Mouse (Mus musculus) CD4-positive helper T cell, adult 2 months (primary cell): ENCODE data around the gene Sectm1a.
"Not testable (repeated sequence)": the region's sequence is repeated elsewhere in the genome, so short reads cannot be mapped to it uniquely, and the experiment has no call there.

Experiments
- DNase-seq: peaks from one replicate; pipeline ENCODE4 v3.0.0-alpha.2; 2012; ENCODE audit warnings: low read depth, missing footprints, low spot score

Gene Sectm1a

GRCm38 (mm10) chr11:121089756-121090546 is 8.9 kb upstream of the Sectm1a start:
- no peak for DNase-seq

GRCm38 (mm10) chr11:121088997-121089396 is 8.0 kb upstream of the Sectm1a start:
- no peak for DNase-seq

DNA sequence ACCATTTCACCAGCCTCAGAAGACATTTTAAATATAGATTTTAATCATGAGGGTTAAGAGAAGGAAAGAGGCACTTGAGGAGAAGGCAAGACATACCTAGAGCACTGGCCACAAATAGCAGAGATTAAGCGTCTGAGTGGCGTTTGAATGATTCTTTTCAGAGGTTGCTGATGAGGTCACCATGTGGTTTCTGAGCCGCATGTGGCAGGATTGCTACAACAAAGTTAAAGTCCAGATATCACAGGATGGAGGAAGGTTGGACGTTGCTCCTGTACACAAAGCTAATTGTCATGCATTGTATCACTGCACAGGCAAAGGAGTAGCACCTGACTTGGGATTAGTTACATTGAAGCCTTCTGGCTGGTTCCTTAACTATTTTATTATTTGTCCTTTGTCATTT is 5.3 kb upstream of the Sectm1a start:
- no peak for DNase-seq

- no peak for DNase-seq
Measured at GRCm38 (mm10) chr11:121085181-121085580, 4.2 kb upstream of the Sectm1a start.

DNA sequence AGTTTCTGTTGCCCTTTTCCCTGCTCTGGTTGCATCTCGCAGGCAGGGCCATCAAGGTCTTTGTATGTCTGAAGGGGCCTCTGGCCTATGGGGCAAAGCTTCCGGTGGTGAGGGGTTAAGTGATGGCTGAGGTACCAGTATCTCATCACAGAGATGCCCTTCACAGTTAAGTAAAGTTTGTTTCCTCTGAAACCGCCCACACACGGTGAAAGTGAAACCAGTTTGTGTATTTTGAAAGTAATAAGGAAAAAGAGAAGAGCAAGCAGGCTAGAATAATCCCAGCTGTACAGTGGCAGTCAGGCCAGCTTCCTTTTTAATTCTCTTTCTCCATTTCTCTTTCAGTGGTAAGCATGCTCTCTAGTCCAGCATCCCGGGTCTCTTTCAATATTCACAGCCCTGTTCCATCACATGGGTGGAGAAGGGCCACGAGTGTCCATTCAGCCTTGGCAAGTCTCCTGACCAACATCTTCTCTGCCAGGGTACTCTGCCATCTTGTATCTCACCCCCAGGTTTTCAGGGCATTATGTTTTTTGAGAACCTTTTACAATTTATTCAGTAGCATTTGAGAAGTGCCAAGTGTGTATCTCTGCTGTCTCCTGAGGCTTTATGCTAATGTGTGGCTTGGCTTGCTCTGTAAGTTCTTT is 2.0 kb upstream of the Sectm1a start:
- DNase-seq = peak; percentile 87

DNA sequence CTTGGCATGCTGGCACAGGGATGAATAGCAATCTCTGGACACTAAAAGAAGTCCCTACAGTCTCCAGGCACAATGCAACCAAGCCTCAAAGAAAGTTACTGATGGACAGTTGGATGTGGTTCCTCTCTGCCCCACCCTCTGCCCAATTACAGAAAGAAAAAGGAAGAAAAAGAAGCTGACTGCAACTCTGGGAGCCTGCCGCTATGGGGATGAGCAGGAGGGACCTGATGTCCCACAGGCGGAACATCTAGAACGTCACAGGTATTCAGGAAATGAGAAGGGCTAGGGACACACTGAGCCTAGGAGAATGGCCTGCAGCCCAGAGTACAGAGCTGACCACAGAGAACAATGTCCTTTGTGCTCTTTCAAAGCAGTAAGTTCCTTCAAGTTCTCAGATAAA is 1.2 kb upstream of the Sectm1a start:
- no peak for DNase-seq

DNA sequence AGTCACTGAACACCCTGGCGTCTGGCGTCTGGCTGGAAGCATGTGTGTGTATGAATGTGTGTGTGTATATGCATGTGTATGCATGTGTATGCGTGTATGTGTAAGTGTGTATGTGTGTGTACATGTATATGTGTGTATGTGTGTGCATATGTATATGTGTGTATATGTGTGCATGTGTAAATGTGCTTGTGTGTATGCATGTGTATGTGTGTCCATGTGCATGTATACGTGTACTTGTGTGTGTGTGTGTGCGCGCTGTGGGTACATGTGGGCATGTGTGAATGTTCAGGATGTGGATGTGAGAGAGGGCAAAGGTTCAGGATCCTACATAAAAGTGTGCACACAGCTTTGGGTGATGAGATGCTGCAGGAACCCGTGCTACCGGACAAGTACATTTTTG is 690 bp downstream of the Sectm1a start:
- DNase-seq = no peak

DNA sequence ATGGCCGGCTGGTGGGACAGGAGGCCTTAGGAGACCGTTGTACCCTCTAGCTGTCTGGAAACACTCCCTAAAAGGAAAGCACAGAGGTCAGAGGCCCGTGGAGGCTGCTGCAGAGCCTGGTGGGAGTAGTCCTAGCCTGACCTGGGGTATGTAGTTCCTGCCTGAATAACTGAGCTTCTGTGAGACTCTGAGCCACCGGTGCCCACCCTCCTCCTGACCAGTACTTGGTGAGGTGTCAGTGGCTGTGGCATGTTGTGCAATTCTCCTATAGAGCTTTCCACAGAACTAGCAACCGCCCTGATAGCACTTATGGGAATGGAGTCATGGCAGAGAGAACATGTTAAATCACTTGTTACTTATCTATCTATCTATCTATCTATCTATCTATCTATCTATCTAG is 5.4 kb downstream of the Sectm1a start:
- DNase-seq = no peak

DNA sequence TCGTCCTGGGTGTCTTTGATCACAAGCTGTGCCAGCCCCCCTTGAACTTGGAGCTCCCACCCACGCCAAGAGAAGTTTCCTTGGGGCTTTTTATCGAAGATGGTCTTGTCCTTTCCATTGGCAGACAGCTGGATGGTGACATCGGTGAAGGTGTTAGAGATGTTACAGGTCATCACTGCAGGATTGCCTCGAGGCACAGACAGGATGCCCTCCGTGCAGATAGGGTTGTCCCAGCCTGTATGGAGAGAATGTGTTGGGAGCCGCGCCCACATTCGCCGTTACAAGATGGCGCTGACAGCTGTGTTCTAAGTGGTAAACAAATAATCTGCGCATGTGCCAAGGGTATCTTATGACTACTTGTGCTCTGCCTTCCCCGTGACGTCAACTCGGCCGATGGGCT is 11.4 kb downstream of the Sectm1a start:
- not testable (repeated sequence) for DNase-seq

- no peak for DNase-seq
Measured at GRCm38 (mm10) chr11:121067895-121068294, 13.1 kb downstream of the Sectm1a start.

- DNase-seq = peak; percentile 49
Measured at GRCm38 (mm10) chr11:121064197-121064596, 16.8 kb downstream of the Sectm1a start.

DNA sequence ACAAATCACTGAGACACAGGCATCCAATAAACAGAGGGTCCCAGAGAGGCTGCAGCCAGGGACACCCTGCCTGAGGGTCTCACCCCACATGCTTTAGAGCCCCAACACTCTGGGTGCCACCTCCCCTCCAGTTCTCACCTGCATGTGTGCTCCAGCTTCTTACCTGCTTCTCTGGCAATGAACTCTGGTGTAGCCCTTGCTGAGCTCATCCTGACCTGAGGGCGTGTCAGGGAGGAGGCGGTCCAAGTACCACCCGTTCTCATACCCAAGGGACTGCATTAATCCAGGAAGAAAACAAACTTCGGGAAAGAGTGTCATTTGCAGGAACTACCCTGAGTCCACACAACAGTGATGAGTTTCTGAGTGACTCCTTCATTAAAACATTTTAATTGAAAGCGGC is 17.6 kb downstream of the Sectm1a start, which contains the start of gene Sectm1b:
Gene Sectm1b (minus strand): TSS at position 191 of the 400 bp plus-strand sequence.
- DNase-seq = no peak

DNA sequence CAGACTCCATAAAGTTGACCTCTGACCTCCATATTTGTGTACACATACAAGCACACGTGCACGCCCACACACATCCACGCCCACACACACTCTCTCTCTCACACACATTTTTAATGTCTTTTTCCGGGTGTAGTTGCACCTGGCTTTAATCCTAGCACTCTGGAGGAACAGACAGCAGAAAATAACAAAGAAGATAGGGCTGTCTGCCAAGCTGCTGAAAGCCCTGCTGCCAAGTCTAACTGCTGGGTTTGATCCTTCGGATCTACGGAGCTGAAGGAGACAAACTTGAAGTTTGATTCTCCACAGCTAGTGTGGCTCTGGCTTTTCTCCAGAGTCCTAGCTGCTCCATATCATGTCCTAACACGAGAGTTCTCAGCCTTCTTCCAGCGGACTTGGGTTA is 19.4 kb downstream of the Sectm1a start:
- DNase-seq = no peak

GRCm38 (mm10) chr11:121060401-121061067 is 20.5 kb downstream of the Sectm1a start:
- not testable (repeated sequence) for DNase-seq

GRCm38 (mm10) chr11:121059471-121059870 is 21.5 kb downstream of the Sectm1a start:
- no peak for DNase-seq

- no peak for DNase-seq
Measured at GRCm38 (mm10) chr11:121058956-121059355, 22.1 kb downstream of the Sectm1a start.

DNA sequence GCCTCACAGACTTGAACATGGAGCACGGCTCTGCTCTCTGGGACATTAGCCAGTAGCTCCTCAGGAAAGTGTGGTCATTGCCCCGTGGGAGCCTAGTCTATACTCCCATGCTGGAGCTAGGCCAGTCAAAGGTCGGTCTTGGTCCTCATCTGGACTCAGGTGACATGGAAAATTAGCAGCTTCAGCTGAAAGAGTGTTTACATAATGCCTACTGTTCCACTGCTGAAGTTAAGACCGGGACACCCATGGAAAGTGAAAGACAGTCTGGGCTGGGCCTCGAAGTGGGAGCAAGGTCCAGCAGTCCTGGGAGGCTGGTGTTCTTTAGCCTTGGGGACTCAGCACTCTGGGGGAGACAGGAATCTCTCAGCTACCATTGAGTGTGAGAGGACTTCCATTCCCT is 22.9 kb downstream of the Sectm1a start:
- no peak for DNase-seq

- no peak for DNase-seq
Measured at GRCm38 (mm10) chr11:121056536-121057236, 24.3 kb downstream of the Sectm1a start.

GRCm38 (mm10) chr11:121053536-121053935 is 27.5 kb downstream of the Sectm1a start:
- DNase-seq = peak; percentile 74

DNA sequence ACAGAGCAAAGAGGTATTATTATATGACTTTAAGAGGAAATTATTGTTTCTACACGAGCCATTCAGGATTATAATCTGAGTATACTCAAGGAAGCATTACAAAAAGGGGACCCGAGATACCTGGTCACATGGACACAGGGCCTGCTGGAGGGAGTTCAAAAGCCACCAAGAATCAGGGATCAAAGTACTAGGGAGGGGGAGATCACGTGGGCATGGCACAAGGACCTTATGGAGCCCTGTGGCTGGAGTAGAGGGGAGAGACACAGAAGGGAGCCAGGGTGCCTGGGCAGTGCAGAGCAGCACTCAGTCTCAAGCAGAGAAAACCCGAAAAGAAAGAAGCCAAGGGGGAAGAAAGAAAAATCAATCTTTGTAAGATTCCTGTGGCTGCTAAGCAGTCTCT is 28.6 kb downstream of the Sectm1a start:
- DNase-seq = no peak

- no peak for DNase-seq
Measured at GRCm38 (mm10) chr11:121051793-121052192, 29.2 kb downstream of the Sectm1a start.

DNA sequence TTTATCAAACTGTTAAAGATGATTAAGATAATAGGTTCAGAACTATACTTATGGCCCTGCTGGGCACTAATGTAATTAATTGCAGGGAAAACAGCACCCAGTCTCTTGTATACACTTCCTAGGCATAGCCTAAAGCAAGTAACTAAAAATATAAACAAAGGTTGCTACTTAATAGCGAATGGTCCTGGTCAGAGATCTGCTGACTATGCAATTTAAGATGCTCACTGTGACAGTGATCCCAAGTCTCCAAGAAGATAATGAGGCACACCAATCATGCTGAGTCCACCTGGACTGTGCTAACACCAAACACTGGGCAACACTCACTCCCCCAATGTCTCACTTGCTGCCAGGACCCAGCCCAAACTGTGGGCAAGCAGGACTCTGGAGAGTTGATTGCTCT is 31.2 kb downstream of the Sectm1a start:
- no peak for DNase-seq
